ENCODE assay signal across 16 mouse cellular contexts in the genomic region with DNA sequence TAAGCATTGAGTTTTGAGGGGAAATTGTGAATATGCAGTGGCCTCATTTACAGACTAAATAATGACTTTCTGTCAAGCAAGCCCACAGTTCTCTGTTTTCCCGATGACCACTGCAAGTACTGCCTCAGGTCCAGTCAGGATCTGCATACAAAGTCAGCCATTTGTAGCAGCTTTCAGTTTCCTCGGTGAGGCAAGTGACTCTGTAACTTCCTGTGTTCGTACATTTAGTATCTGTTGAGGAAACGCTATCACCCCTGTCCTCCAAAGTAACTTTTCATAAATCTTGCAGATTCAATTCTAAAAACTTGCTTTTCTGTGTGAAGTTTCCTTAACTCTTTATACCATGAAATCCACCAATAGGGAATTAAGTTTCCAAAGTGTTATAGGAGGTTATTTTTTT. TPM values are rescaled to one million over a fixed set of nuclear protein-coding genes. Genes with fewer than 3 reads are reported as not detected.
"Had no signal": no experiment of that assay in that cellular context is flagged by ENCODE, and none has a peak within 500 bp of the region (broad histone marks: within the 10 kb centered on the region; RNA-seq: fewer than 3 reads in every experiment).

No protein-coding gene starts in this region.

- H3K27ac ChIP-seq: kidney, postnatal 0 days; layer of hippocampus, adult 2 months; liver, embryonic 14.5 days; lung, embryonic 15.5 days; midbrain, embryonic 10.5 days; midbrain, embryonic 15.5 days; neural tube, embryonic 13.5 days had no signal

- H3K27me3 ChIP-seq: lung, embryonic 15.5 days; midbrain, embryonic 15.5 days; neural tube, embryonic 13.5 days had no signal

- DNase-seq: kidney, postnatal 25 days; layer of hippocampus, adult 9-11 months; lung, adult 18-20 months; thymus, adult 2 months; thymus, postnatal 14 days; thymus, postnatal 4 days had no signal

- H3K4me3 ChIP-seq: layer of hippocampus, adult 2 months; lung, embryonic 15.5 days; midbrain, embryonic 10.5 days; midbrain, embryonic 15.5 days; neural tube, embryonic 13.5 days had no signal

- H3K4me1 ChIP-seq: midbrain, embryonic 10.5 days; midbrain, embryonic 15.5 days; neural tube, embryonic 13.5 days had no signal

- H3K9me3 ChIP-seq: lung, embryonic 15.5 days; midbrain, embryonic 10.5 days; midbrain, embryonic 15.5 days; neural tube, embryonic 13.5 days had no signal

- H3K4me2 ChIP-seq: liver, embryonic 11.5 days; lung, embryonic 15.5 days; midbrain, embryonic 15.5 days; neural tube, embryonic 13.5 days had no signal

- H3K9ac ChIP-seq: liver, embryonic 14.5 days; lung, embryonic 15.5 days; midbrain, embryonic 15.5 days; neural tube, embryonic 13.5 days had no signal

- ATAC-seq: intestine, postnatal 0 days had no signal

- H3K36me3 ChIP-seq: lung, embryonic 15.5 days; midbrain, embryonic 10.5 days; midbrain, embryonic 15.5 days; neural tube, embryonic 13.5 days had no signal

RNA-seq across cellular contexts. Expression of gene Tpd52l1, which starts 19.7 kb away (rescaled TPM):
- total RNA-seq: neutrophil, adult 5-6 weeks had no signal
